Mouse (Mus musculus) heart, postnatal 25 days (tissue): ENCODE results near the gene Bsn. TPM values are rescaled to one million over a fixed set of nuclear protein-coding genes. Genes with fewer than 3 reads are reported as not detected.
A peak's percentile ranks its signal among the peaks of the same experiment; 100 is the strongest.
"Not testable (repeated sequence)": the region's sequence is repeated elsewhere in the genome, so short reads cannot be mapped to it uniquely, and the experiment has no call there.

ENCODE experiments used
- DNase-seq: peaks from one replicate; pipeline ENCODE4 v3.0.0; 2022; ENCODE audit warnings: low spot score
- intact Hi-C: fragments of 180-260 bp; cut with DNase I; formaldehyde crosslinking; loops from one replicate; pipeline ENCODE4 v1.15.1; 2025
- total RNA-seq, 2 experiments: library from RNA; stranded (reverse); gene quantifications; 2 replicates each; pipeline ENCODE4 v1.2.3; 2021

Gene Bsn
- total RNA-seq, 2 experiments from 2014 or later = 0.03 TPM

- peak; percentile 91 for DNase-seq
- intact Hi-C loops = loop anchor here (2.0 kb wide), 1 partner anchor 106 kb away; the partner anchor contains the start of gene Apeh
Measured at GRCm38 (mm10) chr9:108201160-108201559, 11.0 kb upstream of the Bsn start.

- DNase-seq = no peak
- intact Hi-C loops = loop anchor here (1.0 kb wide), 1 partner anchor 62 kb away; no protein-coding TSS in a partner anchor
Measured at GRCm38 (mm10) chr9:108198621-108199020, 8.4 kb upstream of the Bsn start.

- intact Hi-C loops = no loop called here
- DNase-seq = no peak
Measured at GRCm38 (mm10) chr9:108196920-108197677, 6.9 kb upstream of the Bsn start.

GRCm38 (mm10) chr9:108196222-108196621 is 6.0 kb upstream of the Bsn start:
- DNase-seq, intact Hi-C loops: not testable (repeated sequence)

- intact Hi-C loops = no loop called here
- DNase-seq = no peak
Measured at GRCm38 (mm10) chr9:108189488-108189786, 747 bp downstream of the Bsn start.

- DNase-seq = no peak
- intact Hi-C loops = no loop called here
Measured at GRCm38 (mm10) chr9:108189023-108189422, 1.2 kb downstream of the Bsn start.

GRCm38 (mm10) chr9:108188511-108188910 is 1.7 kb downstream of the Bsn start:
- intact Hi-C loops = no loop called here

GRCm38 (mm10) chr9:108187616-108188015 is 2.6 kb downstream of the Bsn start:
- intact Hi-C loops = no loop called here
- no peak for DNase-seq

More at GRCm38 (mm10) chr9:108188511-108188910, 1.7 kb downstream of the Bsn start:
- DNase-seq = no peak

- no peak for DNase-seq
- intact Hi-C loops = no loop called here
Measured at GRCm38 (mm10) chr9:108185786-108186185, 4.4 kb downstream of the Bsn start.

- DNase-seq = no peak
- intact Hi-C loops = no loop called here
Measured at GRCm38 (mm10) chr9:108183531-108183994, 6.6 kb downstream of the Bsn start.

GRCm38 (mm10) chr9:108182806-108183506 is 7.2 kb downstream of the Bsn start:
- no peak for DNase-seq
- intact Hi-C loops = no loop called here

- no peak for DNase-seq
- intact Hi-C loops = no loop called here
Measured at GRCm38 (mm10) chr9:108178391-108178790, 11.8 kb downstream of the Bsn start.

- DNase-seq = no peak
- intact Hi-C loops = no loop called here
Measured at GRCm38 (mm10) chr9:108175116-108175838, 14.9 kb downstream of the Bsn start.

- intact Hi-C loops = no loop called here
- no peak for DNase-seq
Measured at GRCm38 (mm10) chr9:108172777-108173350, 17.3 kb downstream of the Bsn start.

- DNase-seq = no peak
- intact Hi-C loops = no loop called here
Measured at GRCm38 (mm10) chr9:108169751-108170150, 20.4 kb downstream of the Bsn start.

- intact Hi-C loops = no loop called here
Measured at GRCm38 (mm10) chr9:108165143-108165542, 25.0 kb downstream of the Bsn start.

GRCm38 (mm10) chr9:108163646-108164284 is 26.4 kb downstream of the Bsn start:
- DNase-seq = no peak
- intact Hi-C loops = no loop called here

More at GRCm38 (mm10) chr9:108165143-108165542, 25.0 kb downstream of the Bsn start:
- no peak for DNase-seq

- intact Hi-C loops = no loop called here
- no peak for DNase-seq
Measured at GRCm38 (mm10) chr9:108157891-108158290, 32.3 kb downstream of the Bsn start.

- intact Hi-C loops = no loop called here
- no peak for DNase-seq
Measured at GRCm38 (mm10) chr9:108157451-108157850, 32.7 kb downstream of the Bsn start.

GRCm38 (mm10) chr9:108156786-108157185 is 33.4 kb downstream of the Bsn start:
- intact Hi-C loops = no loop called here
- DNase-seq = no peak
